Mouse (Mus musculus) hindbrain, postnatal 0 days (tissue): ENCODE results near the gene Ovol2. TPM values are rescaled to one million over a fixed set of nuclear protein-coding genes. Genes with fewer than 3 reads are reported as not detected.
"Not testable (repeated sequence)": the region's sequence is repeated elsewhere in the genome, so short reads cannot be mapped to it uniquely, and the experiment has no call there.

Source experiments
- ATAC-seq: fragments of 200-750 bp; cut with Nextera tagmentation; 2 replicates; pipeline ENCODE4 v1.8.0; 2017; ENCODE audit warnings: mild to moderate bottlenecking, moderate TSS enrichment, moderate library complexity
- DNase-seq: peaks from one replicate; pipeline ENCODE4 v3.0.0-alpha.2; 2015; ENCODE audit warnings: low spot score
- H3K27ac ChIP-seq: fragments of 300-500 bp; sonication (generic); 2 replicates; pipeline ENCODE4 v1.5.1; 2014; ENCODE audit warnings: mild to moderate bottlenecking
- H3K27me3 ChIP-seq: fragments of 300-500 bp; sonication (generic); 2 replicates; pipeline ENCODE4 v1.6.1; 2014; ENCODE audit warnings: low read length, mixed read lengths; ENCODE audit not compliant: insufficient read depth
- H3K36me3 ChIP-seq: fragments of 300-500 bp; sonication (generic); 2 replicates; pipeline ENCODE4 v1.6.1; 2014; ENCODE audit warnings: low read length, mixed read lengths; ENCODE audit not compliant: insufficient read depth
- H3K4me1 ChIP-seq: fragments of 300-500 bp; sonication (generic); 2 replicates; pipeline ENCODE4 v1.6.1; 2014; ENCODE audit warnings: antibody characterized with exemption, low read length, mixed read lengths; ENCODE audit not compliant: insufficient read depth
- H3K4me2 ChIP-seq: fragments of 300-500 bp; sonication (generic); 2 replicates; pipeline ENCODE4 v1.6.1; 2014; ENCODE audit warnings: low read depth, mild to moderate bottlenecking, low read length, moderate library complexity, mixed read lengths
- H3K4me3 ChIP-seq: fragments of 300-500 bp; sonication (generic); 2 replicates; pipeline ENCODE4 v1.5.1; 2014; ENCODE audit warnings: low read length
- H3K9ac ChIP-seq: fragments of 300-500 bp; sonication (generic); replicated peaks from 2 replicates; pipeline ENCODE4 v1.6.1; 2014; ENCODE audit warnings: mild to moderate bottlenecking, low read length, moderate library complexity, mixed read lengths
- H3K9me3 ChIP-seq: fragments of 300-500 bp; sonication (generic); 2 replicates; pipeline ENCODE4 v1.6.1; 2016; ENCODE audit warnings: low read length, mixed read lengths
- CTCF ChIP-seq: IDR thresholded peaks from 2 replicates; pipeline ENCODE4 v1.5.1; 2016; ENCODE audit warnings: antibody characterized with exemption, control low read depth, low read depth
- WGBS: fragments of 180-500 bp; shearing (Covaris S2); extraction: QIAGEN DNeasy Blood & Tissue Kit; methylation state at CpG from one replicate; pipeline ENCODE4 v1.1.7; 2014; 5-methylcytosine and 5-hydroxymethylcytosine counted together
- polyA plus RNA-seq: library from polyadenylated mRNA; unstranded; fragments of >200 nt; fragmentation: Nextera tagmentation; extraction: Ambion mirVana; gene quantifications from 2 replicates; pipeline ENCODE4 v1.2.1, GENCODE M21; 2015
- total RNA-seq: library from RNA; depleted of rRNA; stranded (reverse); fragments of >200 nt; gene quantifications from 2 replicates; pipeline ENCODE4 v1.2.3, GENCODE M21; 2014

Ovol2 gene
- total and polyA plus RNA-seq, 2 experiments from 2014 or later, result 0.09 TPM; not detected in 1

GRCm38 (mm10) chr2:144369511-144369910, 37.6 kb upstream of the Ovol2 start:
- Histone ChIP-seq H3K9me3 (no peaks in the 10 kb centered on the region), H3K9ac (peak overlapping the region; percentile 88), H3K27me3 (no peaks in the 10 kb centered on the region), H3K4me1 (peaks cover 4% of the 10 kb centered on the region; the same call in 1 of the 2 replicates), H3K4me2 (peak overlapping the region; percentile 74), H3K27ac (peak overlapping the region; percentile 92), H3K4me3 (peak overlapping the region; percentile 83), H3K36me3 (peaks cover 7% of the 10 kb centered on the region; the same call in 1 of the 2 replicates)
- WGBS, result 1% methylated on average over 12 of the region's 12 CpGs
- TF ChIP-seq CTCF, result no peak
- ATAC-seq, result no peak
- DNase-seq, result peak; percentile 30

- Histone ChIP-seq H3K27me3 (no peaks in the 10 kb centered on the region), H3K27ac (peak overlapping the region; percentile 92), H3K4me1 (peaks cover 4% of the 10 kb centered on the region; the same call in 1 of the 2 replicates), H3K4me2 (peak overlapping the region; percentile 74), H3K9me3 (no peaks in the 10 kb centered on the region), H3K9ac (peak overlapping the region; percentile 88), H3K36me3 (peaks cover 3% of the 10 kb centered on the region; the same call in 1 of the 2 replicates), H3K4me3 (peak overlapping the region; percentile 83)
- DNase-seq, result no peak
- ATAC-seq, result peak; percentile 89
- TF ChIP-seq CTCF, result no peak
- under 1% methylated on average over 36 of the region's 43 CpGs for WGBS
These were observed 37.1 kb upstream of the Ovol2 start for GRCm38 (mm10) chr2:144369020-144369421.

DNA sequence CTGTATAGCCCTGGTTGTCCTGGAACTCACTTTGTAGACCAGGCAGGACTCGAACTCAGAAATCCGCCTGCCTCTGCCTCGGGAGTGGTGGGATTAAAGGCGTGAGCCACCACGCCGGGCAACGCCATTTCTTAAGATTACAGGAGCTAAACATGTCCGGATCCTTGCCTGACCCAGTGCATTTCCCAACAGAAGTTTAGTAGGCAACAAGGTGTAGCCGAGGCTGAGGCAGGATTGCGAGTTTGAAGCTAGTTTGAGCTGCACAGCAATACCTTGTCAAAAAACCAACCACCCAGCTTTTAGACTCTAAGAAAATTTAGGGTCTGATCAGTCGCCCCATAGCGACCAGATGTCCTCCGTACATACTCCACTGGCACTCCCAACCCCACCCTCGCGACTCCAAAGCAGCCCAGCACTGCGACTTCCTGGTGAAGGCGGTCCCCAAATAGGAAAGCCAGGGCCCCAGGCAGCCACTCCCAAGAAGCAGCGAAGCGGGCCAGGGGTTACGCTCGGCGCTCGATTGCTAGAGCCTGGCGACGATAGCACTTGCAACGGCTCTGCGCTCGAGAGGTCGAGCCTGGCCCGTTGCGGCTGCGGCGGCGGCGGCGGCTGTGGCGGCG, 36.6 kb upstream of the Ovol2 start, which contains the start of the genes Kat14 and Pet117:
Gene Kat14 (plus strand): TSS at position 584 of the 620 bp plus-strand sequence.
Gene Pet117 (plus strand): TSS at position 597 of the 620 bp plus-strand sequence.
- H3K4me2 ChIP-seq, result peak within 1 kb of the TSS; percentile 74
- peaks cover 4% of the 10 kb centered on the region; the same call in 1 of the 2 replicates for H3K4me1 ChIP-seq
- peak; percentile 96 for DNase-seq
- H3K9ac ChIP-seq, result peak within 1 kb of the TSS; percentile 88
- no peaks in the 10 kb centered on the region for H3K27me3 ChIP-seq
- H3K4me3 ChIP-seq, result peak within 1 kb of the TSS; percentile 83
- H3K27ac ChIP-seq, result peak within 1 kb of the TSS; percentile 92
- peak; percentile 95 for ATAC-seq
- no peaks in the 10 kb centered on the region; the same call in 1 of the 2 replicates for H3K36me3 ChIP-seq
- TF ChIP-seq CTCF, result no peak
- 7% methylated on average over 36 of the region's 38 CpGs for WGBS
- H3K9me3 ChIP-seq, result no peaks in the 10 kb centered on the region

DNA sequence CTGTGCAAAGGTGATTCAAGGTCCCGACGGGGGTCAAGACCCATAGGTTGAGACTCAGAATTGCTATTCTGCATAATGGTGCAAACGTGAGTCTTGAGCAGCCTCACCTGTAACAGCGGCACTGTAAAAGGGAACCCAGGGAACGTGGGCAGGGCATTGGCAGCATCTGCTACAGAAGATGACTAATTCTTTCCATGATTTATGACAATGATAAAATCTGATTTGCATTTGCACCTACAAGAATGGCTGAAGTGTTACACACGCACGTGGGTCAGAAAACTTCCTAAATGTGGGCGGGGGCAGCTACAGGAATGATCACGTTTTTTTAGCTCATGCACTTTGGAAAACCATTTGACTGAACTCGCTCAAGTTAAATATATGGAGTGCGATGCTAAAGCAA, 20.9 kb upstream of the Ovol2 start:
- Histone ChIP-seq H3K27me3 (no peaks in the 10 kb centered on the region), H3K36me3 (no peaks in the 10 kb centered on the region), H3K4me1 (no peaks in the 10 kb centered on the region), H3K27ac (no peak overlapping the region), H3K4me3 (no peak overlapping the region), H3K9me3 (no peaks in the 10 kb centered on the region), H3K4me2 (no peak overlapping the region), H3K9ac (no peak overlapping the region)
- no peak for TF ChIP-seq CTCF
- 85% methylated on average over 11 of the region's 11 CpGs for WGBS
- DNase-seq, result no peak
- ATAC-seq, result no peak

GRCm38 (mm10) chr2:144348525-144348924, 16.6 kb upstream of the Ovol2 start:
- ATAC-seq (no peak), DNase-seq (no peak)
- 78% methylated on average over 3 of the region's 3 CpGs for WGBS
- Histone ChIP-seq H3K36me3 (no peaks in the 10 kb centered on the region), H3K4me2 (no peak overlapping the region), H3K4me1 (no peaks in the 10 kb centered on the region), H3K4me3 (no peak overlapping the region), H3K27ac (no peak overlapping the region), H3K27me3 (no peaks in the 10 kb centered on the region), H3K9ac (no peak overlapping the region), H3K9me3 (no peaks in the 10 kb centered on the region)
- TF ChIP-seq CTCF, result no peak

GRCm38 (mm10) chr2:144343158-144343557, 11.2 kb upstream of the Ovol2 start:
- Histone ChIP-seq H3K4me2 (no peak overlapping the region), H3K4me3 (no peak overlapping the region), H3K27ac (no peak overlapping the region), H3K36me3 (no peaks in the 10 kb centered on the region), H3K27me3 (no peaks in the 10 kb centered on the region), H3K9me3 (no peaks in the 10 kb centered on the region), H3K9ac (no peak overlapping the region), H3K4me1 (no peaks in the 10 kb centered on the region)
- 88% methylated on average over 4 of the region's 4 CpGs for WGBS
- no peak for DNase-seq
- no peak for TF ChIP-seq CTCF
- no peak for ATAC-seq

DNA sequence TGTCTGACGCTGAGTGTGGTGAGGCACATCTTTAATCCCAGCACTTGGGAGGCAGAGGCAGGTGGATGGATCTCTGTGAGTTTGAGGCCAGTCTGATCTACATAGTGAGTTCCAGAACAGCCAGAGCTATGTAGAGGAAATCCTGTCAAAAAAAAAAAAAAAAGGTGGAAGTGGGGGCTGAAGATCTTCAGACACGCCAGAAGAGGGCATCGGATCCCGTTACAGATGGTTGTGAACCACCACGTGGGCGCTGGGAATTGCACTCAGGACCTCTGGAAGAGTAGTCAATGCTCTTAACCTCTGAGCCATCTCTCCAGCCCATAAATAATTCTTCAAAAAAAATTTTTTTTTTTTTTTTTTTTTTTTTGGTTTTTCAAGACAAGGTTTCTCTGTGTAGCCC, 6.2 kb upstream of the Ovol2 start:
- DNase-seq, H3K4me2 ChIP-seq, H3K27ac ChIP-seq, H3K4me1 ChIP-seq, ATAC-seq, H3K9me3 ChIP-seq, H3K36me3 ChIP-seq, H3K4me3 ChIP-seq, H3K9ac ChIP-seq: not testable (repeated sequence)
- peaks cover 16% of the 10 kb centered on the region; the same call in 1 of the 2 replicates for H3K27me3 ChIP-seq
- WGBS, result 81% methylated on average over 6 of the region's 6 CpGs
